Mouse (Mus musculus) heart, embryonic 14.5 days (tissue): ENCODE data around the gene Tmem26. TPM values are rescaled to one million over a fixed set of nuclear protein-coding genes. Genes with fewer than 3 reads are reported as not detected.

Experiments used
- ATAC-seq: fragments of 200-750 bp; cut with Nextera tagmentation; 2 replicates; pipeline ENCODE4 v1.8.0; 2017; ENCODE audit warnings: low read depth, moderate TSS enrichment; ENCODE audit not compliant: insufficient number of reproducible peaks, insufficient read depth, low FRiP score
- H3K27ac ChIP-seq, 2 experiments: fragments of 200-500 bp in 1 of 2; fragments of 300-500 bp in 1 of 2; sonication (generic) in 1 of 2; replicated peaks in 1 of 2; 2 replicates each; pipeline ENCODE4 v1.5.1; 2012 to 2014; ENCODE audit warnings: low read depth in 2 of 2, low read length in 2 of 2, control low read depth in 1 of 2, mild to moderate bottlenecking in 1 of 2, mixed read lengths in 1 of 2; ENCODE audit not compliant: control insufficient read depth in 1 of 2, insufficient read depth in 1 of 2
- H3K27me3 ChIP-seq: fragments of 300-500 bp; sonication (generic); 2 replicates; pipeline ENCODE4 v1.6.1; 2014; ENCODE audit warnings: mild to moderate bottlenecking, low read length, control low read depth; ENCODE audit not compliant: control insufficient read depth, insufficient read depth
- H3K36me3 ChIP-seq: fragments of 300-500 bp; sonication (generic); 2 replicates; pipeline ENCODE4 v1.6.1; 2014; ENCODE audit warnings: mild to moderate bottlenecking, control low read depth, low read length, mixed read lengths; ENCODE audit not compliant: control insufficient read depth, insufficient read depth
- H3K4me1 ChIP-seq, 2 experiments: fragments of 200-500 bp in 1 of 2; fragments of 300-500 bp in 1 of 2; sonication (generic) in 1 of 2; 2 replicates each; pipeline ENCODE4 v1.6.1; 2012 to 2014; ENCODE audit warnings: low read length in 2 of 2, control low read depth in 1 of 2, mixed read lengths in 1 of 2; ENCODE audit not compliant: control insufficient read depth in 2 of 2, insufficient read depth in 2 of 2
- H3K4me2 ChIP-seq: fragments of 300-500 bp; sonication (generic); 2 replicates; pipeline ENCODE4 v1.6.1; 2014; ENCODE audit warnings: mild to moderate bottlenecking, low read length
- H3K4me3 ChIP-seq, 2 experiments: fragments of 200-500 bp in 1 of 2; fragments of 300-500 bp in 1 of 2; sonication (generic) in 1 of 2; 2 replicates each; pipeline ENCODE4 v1.5.1; 2012 to 2014; ENCODE audit warnings: low read length in 2 of 2, mild to moderate bottlenecking in 2 of 2, control low read depth in 1 of 2, low read depth in 1 of 2, moderate library complexity in 1 of 2; ENCODE audit not compliant: control insufficient read depth in 1 of 2, insufficient read depth in 1 of 2
- H3K9ac ChIP-seq: fragments of 300-500 bp; sonication (generic); 2 replicates; pipeline ENCODE4 v1.6.1; 2014; ENCODE audit warnings: mild to moderate bottlenecking, low read length
- H3K9me3 ChIP-seq: fragments of 300-500 bp; sonication (generic); 2 replicates; pipeline ENCODE4 v1.6.1; 2016; ENCODE audit warnings: low read length, control low read depth; ENCODE audit not compliant: control insufficient read depth
- WGBS: fragments of 180-500 bp; shearing (Covaris S2); extraction: QIAGEN DNeasy Blood & Tissue Kit; methylation state at CpG from one replicate; pipeline ENCODE4 v1.1.7; 2014; 5-methylcytosine and 5-hydroxymethylcytosine counted together
- polyA plus RNA-seq: library from polyadenylated mRNA; unstranded; fragments of >200 nt; fragmentation: Nextera tagmentation; extraction: Ambion mirVana; gene quantifications from 2 replicates; pipeline ENCODE4 v1.2.1, GENCODE M21; 2014

Gene Tmem26
- 3.5 and 5.6 TPM in 2 replicates for polyA plus RNA-seq

DNA sequence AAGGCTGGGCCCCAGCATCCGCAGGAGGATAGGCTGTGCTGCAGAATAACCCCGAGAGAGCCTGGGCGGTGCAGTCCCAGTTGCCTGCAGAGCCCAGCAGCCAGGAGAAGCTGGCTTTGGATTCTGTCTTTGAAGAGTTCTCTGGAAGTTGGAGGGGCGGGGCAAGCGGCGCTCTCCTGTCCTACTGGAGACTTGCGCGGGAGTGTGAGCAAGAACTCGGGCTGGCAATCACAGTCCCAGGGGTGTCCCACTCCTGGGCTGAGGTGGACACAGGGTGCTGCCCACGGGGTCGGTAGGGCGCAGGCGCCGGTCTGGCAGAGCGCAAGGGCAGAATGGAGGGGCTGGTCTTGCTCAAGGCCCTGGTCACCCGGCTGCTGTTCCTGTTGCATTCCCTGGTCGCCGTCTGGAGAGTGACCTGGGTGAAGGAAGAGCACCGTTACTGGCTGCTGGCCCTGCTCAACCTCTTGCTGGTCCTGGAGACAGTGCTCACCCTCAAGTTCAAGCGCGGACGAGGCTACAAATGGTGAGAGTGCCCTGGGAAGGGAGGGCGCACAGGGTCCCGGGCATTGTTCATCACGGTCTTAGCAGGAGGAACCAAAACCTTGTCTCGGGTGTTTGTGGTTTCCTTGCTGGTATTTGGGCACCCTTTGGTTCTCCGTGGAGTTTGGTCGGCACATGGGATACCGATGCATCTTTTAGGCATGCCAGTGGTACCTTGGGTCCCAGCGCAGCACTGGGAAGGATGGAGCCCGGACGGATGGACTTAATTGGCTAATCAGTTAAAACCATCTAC, at the start of gene Tmem26:
Tmem26 (plus strand) TSS at position 79 of the 793 bp plus-strand sequence.
- under 1% methylated on average over 32 of the region's 32 CpGs for WGBS
- Histone ChIP-seq H3K36me3 (no peaks in the 10 kb centered on the region), H3K9me3 (no peaks in the 10 kb centered on the region), H3K9ac (peak within 1 kb of the TSS; percentile 69), H3K27ac (no peak within 1 kb of the TSS), H3K4me2 (peak within 1 kb of the TSS; percentile 96), H3K27me3 (peaks cover 7% of the 10 kb centered on the region; the same call in 1 of the 2 replicates), H3K4me1 (peaks cover 7 to 18% of the 10 kb centered on the region in 2 experiments), H3K4me3 (peak within 1 kb of the TSS; percentile 52 to 63)
- peak; percentile 64; the same call in 1 of the 2 replicates for ATAC-seq

DNA sequence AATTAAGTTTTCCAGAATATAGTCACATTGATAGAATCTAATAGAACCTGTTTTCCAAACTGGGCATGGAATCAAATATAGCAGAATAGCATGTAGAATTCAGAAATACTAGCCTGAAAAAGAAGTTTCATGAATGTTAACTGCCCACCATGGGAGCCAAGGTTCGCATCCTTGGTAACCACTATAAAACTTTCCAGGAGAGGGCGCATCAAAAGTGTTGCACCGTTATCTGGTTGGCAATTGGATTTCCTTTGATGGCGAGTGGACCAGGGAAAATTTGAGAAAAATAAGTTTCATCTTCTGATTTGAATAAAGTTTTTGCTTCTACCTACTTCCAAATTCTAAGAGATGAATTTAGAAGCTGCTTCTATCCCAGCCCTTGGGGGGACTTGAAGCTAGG, 44.8 kb upstream of the Tmem26 start:
- Histone ChIP-seq H3K9ac (no peak overlapping the region), H3K4me1 (no peaks in the 10 kb centered on the region), H3K9me3 (no peaks in the 10 kb centered on the region), H3K4me3 (no peak overlapping the region), H3K36me3 (no peaks in the 10 kb centered on the region), H3K4me2 (no peak overlapping the region), H3K27me3 (no peaks in the 10 kb centered on the region), H3K27ac (no peak overlapping the region)
- ATAC-seq: no peak
- 63% methylated on average over 4 of the region's 4 CpGs for WGBS

- 68% methylated on average over 4 of the region's 4 CpGs for WGBS
- Histone ChIP-seq H3K36me3 (no peaks in the 10 kb centered on the region), H3K27me3 (no peaks in the 10 kb centered on the region), H3K4me2 (no peak overlapping the region), H3K9me3 (peaks cover 5% of the 10 kb centered on the region; the same call in 1 of the 2 replicates), H3K9ac (no peak overlapping the region), H3K4me1 (no peaks in the 10 kb centered on the region), H3K4me3 (no peak overlapping the region), H3K27ac (no peak overlapping the region)
- ATAC-seq: no peak
Observed at GRCm38 (mm10) chr10:68681233-68681632, 42.2 kb upstream of the Tmem26 start.

- Histone ChIP-seq H3K9ac (no peak overlapping the region), H3K4me3 (no peak overlapping the region)
- no peak for ATAC-seq
Observed at GRCm38 (mm10) chr10:68685510-68685909, 37.9 kb upstream of the Tmem26 start.

GRCm38 (mm10) chr10:68691116-68691515, 32.3 kb upstream of the Tmem26 start:
- Histone ChIP-seq H3K9me3 (no peaks in the 10 kb centered on the region), H3K4me2 (no peak overlapping the region), H3K4me1 (no peaks in the 10 kb centered on the region), H3K9ac (no peak overlapping the region), H3K36me3 (no peaks in the 10 kb centered on the region), H3K27ac (no peak overlapping the region), H3K27me3 (no peaks in the 10 kb centered on the region), H3K4me3 (no peak overlapping the region)
- ATAC-seq: no peak
- WGBS: 80% methylated on average over 7 of the region's 7 CpGs

More at GRCm38 (mm10) chr10:68685510-68685909, 37.9 kb upstream of the Tmem26 start:
- H3K36me3 ChIP-seq: no peaks in the 10 kb centered on the region
- no peaks in the 10 kb centered on the region for H3K27me3 ChIP-seq
- no peak overlapping the region for H3K4me2 ChIP-seq
- H3K27ac ChIP-seq: no peak overlapping the region
- peaks cover 5% of the 10 kb centered on the region; the same call in 1 of the 2 replicates for H3K9me3 ChIP-seq
- H3K4me1 ChIP-seq: no peaks in the 10 kb centered on the region

GRCm38 (mm10) chr10:68692401-68692800, 31.0 kb upstream of the Tmem26 start:
- Histone ChIP-seq H3K9me3 (no peaks in the 10 kb centered on the region), H3K27me3 (no peaks in the 10 kb centered on the region), H3K4me3 (no peak overlapping the region), H3K4me1 (no peaks in the 10 kb centered on the region), H3K27ac (no peak overlapping the region), H3K4me2 (no peak overlapping the region), H3K36me3 (no peaks in the 10 kb centered on the region), H3K9ac (no peak overlapping the region)
- 83% methylated on average over 1 of the region's 1 CpGs for WGBS
- no peak for ATAC-seq

GRCm38 (mm10) chr10:68695760-68696336, 27.6 kb upstream of the Tmem26 start:
- Histone ChIP-seq H3K4me1 (no peaks in the 10 kb centered on the region), H3K27me3 (no peaks in the 10 kb centered on the region), H3K4me2 (no peak overlapping the region), H3K27ac (no peak overlapping the region), H3K4me3 (no peak overlapping the region), H3K9me3 (no peaks in the 10 kb centered on the region), H3K36me3 (no peaks in the 10 kb centered on the region), H3K9ac (no peak overlapping the region)
- ATAC-seq: no peak
